Mouse (Mus musculus) forebrain, postnatal 0 days (tissue): ENCODE measurements around the gene Mcpt9. TPM values are rescaled to one million over a fixed set of nuclear protein-coding genes. Genes with fewer than 3 reads are reported as not detected.
"Not testable (repeated sequence)": the region's sequence is repeated elsewhere in the genome, so short reads cannot be mapped to it uniquely, and the experiment has no call there.

ENCODE experiments used
- ATAC-seq: fragments of 200-750 bp; cut with Nextera tagmentation; 2 replicates; pipeline ENCODE4 v1.8.0; 2017; ENCODE audit warnings: mild to moderate bottlenecking, moderate library complexity
- DNase-seq: peaks from one replicate; pipeline ENCODE4 v3.0.0-alpha.2; 2015
- H3K27ac ChIP-seq: fragments of 300-500 bp; sonication (generic); 2 replicates; pipeline ENCODE4 v1.5.1; 2014; ENCODE audit warnings: low read depth, mild to moderate bottlenecking, antibody characterized with exemption, low read length, moderate library complexity, mixed read lengths
- H3K27me3 ChIP-seq: fragments of 300-500 bp; sonication (generic); 2 replicates; pipeline ENCODE4 v1.6.1; 2014; ENCODE audit warnings: mild to moderate bottlenecking, low read length, mixed read lengths; ENCODE audit not compliant: insufficient read depth
- H3K36me3 ChIP-seq: fragments of 300-500 bp; sonication (generic); 2 replicates; pipeline ENCODE4 v1.6.1; 2014; ENCODE audit warnings: mild to moderate bottlenecking, moderate library complexity; ENCODE audit not compliant: insufficient read depth
- H3K4me1 ChIP-seq: fragments of 300-500 bp; sonication (generic); 2 replicates; pipeline ENCODE4 v1.6.1; 2014; ENCODE audit warnings: antibody characterized with exemption; ENCODE audit not compliant: insufficient read depth
- H3K4me2 ChIP-seq: fragments of 300-500 bp; sonication (generic); 2 replicates; pipeline ENCODE4 v1.6.1; 2014; ENCODE audit warnings: low read depth, mild to moderate bottlenecking, moderate library complexity
- H3K4me3 ChIP-seq: fragments of 300-500 bp; sonication (generic); 2 replicates; pipeline ENCODE4 v1.5.1; 2014; ENCODE audit warnings: low read depth, low read length, mixed read lengths
- H3K9ac ChIP-seq: fragments of 300-500 bp; sonication (generic); 2 replicates; pipeline ENCODE4 v1.6.1; 2014; ENCODE audit warnings: mild to moderate bottlenecking
- H3K9me3 ChIP-seq: fragments of 300-500 bp; sonication (generic); 2 replicates; pipeline ENCODE4 v1.6.1; 2016; ENCODE audit warnings: low read length
- CTCF ChIP-seq: sonication (generic); IDR thresholded peaks from 2 replicates; pipeline ENCODE4 v1.5.1; 2016; ENCODE audit warnings: antibody characterized with exemption, control low read depth, low read depth
- WGBS: fragments of 180-500 bp; shearing (Covaris S2); extraction: QIAGEN DNeasy Blood & Tissue Kit; methylation state at CpG from one replicate; pipeline ENCODE4 v1.1.7; 2014; 5-methylcytosine and 5-hydroxymethylcytosine counted together
- polyA plus RNA-seq: library from polyadenylated mRNA; unstranded; fragments of >200 nt; fragmentation: Nextera tagmentation; extraction: Ambion mirVana; gene quantifications from 2 replicates; pipeline ENCODE4 v1.2.1, GENCODE M21; 2015
- total RNA-seq: library from RNA; depleted of rRNA; stranded (reverse); fragments of >200 nt; gene quantifications from 2 replicates; pipeline ENCODE4 v1.2.3, GENCODE M21; 2014; rRNA removed

The Mcpt9 gene
- total and polyA plus RNA-seq, 2 experiments from 2014 or later, result not detected

GRCm38 (mm10) chr14:56013924-56014323, 16.4 kb downstream of the Mcpt9 start:
- H3K9ac ChIP-seq, result no peak overlapping the region
- 93% methylated on average over 2 of the region's 2 CpGs for WGBS
- H3K27ac ChIP-seq, result no peak overlapping the region
- DNase-seq (no peak), ATAC-seq (no peak)
- H3K36me3 ChIP-seq, result no peaks in the 10 kb centered on the region
- H3K4me3 ChIP-seq, result no peak overlapping the region
- H3K4me2 ChIP-seq, result no peak overlapping the region
- H3K9me3 ChIP-seq, result no peaks in the 10 kb centered on the region
- H3K4me1 ChIP-seq, result no peaks in the 10 kb centered on the region
- no peak for TF ChIP-seq CTCF
- H3K27me3 ChIP-seq, result no peaks in the 10 kb centered on the region

- H3K27me3 ChIP-seq, result no peaks in the 10 kb centered on the region
- H3K4me2 ChIP-seq, result no peak overlapping the region
- no peak overlapping the region for H3K4me3 ChIP-seq
- H3K4me1 ChIP-seq, result no peaks in the 10 kb centered on the region
- H3K36me3 ChIP-seq, result no peaks in the 10 kb centered on the region
- no peaks in the 10 kb centered on the region for H3K9me3 ChIP-seq
- 78% methylated on average over 3 of the region's 3 CpGs for WGBS
- ATAC-seq (no peak), DNase-seq (no peak)
- H3K27ac ChIP-seq, result no peak overlapping the region
- H3K9ac ChIP-seq, result no peak overlapping the region
- TF ChIP-seq CTCF, result no peak
Observed at GRCm38 (mm10) chr14:56013147-56013546, 17.1 kb downstream of the Mcpt9 start.

GRCm38 (mm10) chr14:55987464-55987863, 42.8 kb downstream of the Mcpt9 start:
- not testable (repeated sequence) for H3K9ac ChIP-seq, DNase-seq, H3K4me3 ChIP-seq, H3K27me3 ChIP-seq, H3K9me3 ChIP-seq, ATAC-seq, H3K4me2 ChIP-seq, H3K27ac ChIP-seq, H3K4me1 ChIP-seq, H3K36me3 ChIP-seq
- 93% methylated on average over 1 of the region's 3 CpGs for WGBS

Other genes starting within 250 kb of the Mcpt9 start
- 1.6 and 3.6 TPM in 2 replicates for gene Adcy4, start 246.4 kb downstream of the Mcpt9 start, total RNA-seq
- 1.6 and 1.7 TPM in 2 replicates for gene Adcy4, start 246.4 kb downstream of the Mcpt9 start, polyA plus RNA-seq
- gene Ripk3, start 241.6 kb downstream of the Mcpt9 start, total RNA-seq, result 0.46 and 0.90 TPM in 2 replicates
- 0.86 and 2.0 TPM in 2 replicates for gene Ripk3, start 241.6 kb downstream of the Mcpt9 start, polyA plus RNA-seq
- 6.0 and 11.9 TPM in 2 replicates for gene Nfatc4, start 207.4 kb downstream of the Mcpt9 start, total RNA-seq
- 3.2 and 3.9 TPM in 2 replicates for gene Nfatc4, start 207.4 kb downstream of the Mcpt9 start, polyA plus RNA-seq
- 24.2 and 28.5 TPM in 2 replicates for gene Nynrin, start 176.5 kb downstream of the Mcpt9 start, total RNA-seq
- 4.4 and 5.5 TPM in 2 replicates for gene Nynrin, start 176.5 kb downstream of the Mcpt9 start, polyA plus RNA-seq
- gene Cbln3, start 146.1 kb downstream of the Mcpt9 start, total RNA-seq, result 0.29 and 0.46 TPM in 2 replicates
- 0.24 and 0.33 TPM in 2 replicates for gene Cbln3, start 146.1 kb downstream of the Mcpt9 start, polyA plus RNA-seq
- 13.6 and 20.0 TPM in 2 replicates for gene Khnyn, start 145.5 kb downstream of the Mcpt9 start, total RNA-seq
- gene Khnyn, start 145.5 kb downstream of the Mcpt9 start, polyA plus RNA-seq, result 3.2 and 5.3 TPM in 2 replicates
- 96.2 and 103 TPM in 2 replicates for gene Sdr39u1, start 130.2 kb downstream of the Mcpt9 start, total RNA-seq
- gene Sdr39u1, start 130.2 kb downstream of the Mcpt9 start, polyA plus RNA-seq, result 131 and 132 TPM in 2 replicates
- 0.76 and 2.6 TPM in 2 replicates for gene Cma1, start 85.8 kb downstream of the Mcpt9 start, total RNA-seq
- gene Cma1, start 85.8 kb downstream of the Mcpt9 start, polyA plus RNA-seq, result 3.7 and 4.4 TPM in 2 replicates
- gene Cma2, start 79.5 kb downstream of the Mcpt9 start, total RNA-seq, result not detected in 2 replicates
- not detected in 2 replicates for gene Cma2, start 79.5 kb downstream of the Mcpt9 start, polyA plus RNA-seq
- gene Mcpt1, start 12.5 kb downstream of the Mcpt9 start, total RNA-seq, result not detected in 2 replicates
- gene Mcpt1, start 12.5 kb downstream of the Mcpt9 start, polyA plus RNA-seq, result not detected in 2 replicates
- gene Mcpt2, start 11.5 kb upstream of the Mcpt9 start, total RNA-seq, result not detected in 2 replicates
- gene Mcpt2, start 11.5 kb upstream of the Mcpt9 start, polyA plus RNA-seq, result not detected in 2 replicates
- 0.46 TPM in 1 of 2 replicates, not detected in the other for gene Mcpt4, start 31.8 kb upstream of the Mcpt9 start, total RNA-seq
- gene Mcpt4, start 31.8 kb upstream of the Mcpt9 start, polyA plus RNA-seq, result 0.36 TPM in 1 of 2 replicates, not detected in the other
- gene Mcpt8, start 54.8 kb upstream of the Mcpt9 start, total RNA-seq, result not detected in 2 replicates
- gene Mcpt8, start 54.8 kb upstream of the Mcpt9 start, polyA plus RNA-seq, result not detected in 2 replicates
- 0.92 TPM in 1 of 2 replicates, not detected in the other for gene Ctsg, start 72.1 kb upstream of the Mcpt9 start, total RNA-seq
- 0.41 TPM in 1 of 2 replicates, not detected in the other for gene Ctsg, start 72.1 kb upstream of the Mcpt9 start, polyA plus RNA-seq
- not detected in 2 replicates for gene Gzme, start 90.1 kb upstream of the Mcpt9 start, total RNA-seq
- not detected in 2 replicates for gene Gzme, start 90.1 kb upstream of the Mcpt9 start, polyA plus RNA-seq
- gene Gzmd, start 102.1 kb upstream of the Mcpt9 start, total RNA-seq, result not detected in 2 replicates
- gene Gzmd, start 102.1 kb upstream of the Mcpt9 start, polyA plus RNA-seq, result not detected in 2 replicates
- gene Gzmg, start 129.1 kb upstream of the Mcpt9 start, total RNA-seq, result not detected in 2 replicates
- gene Gzmg, start 129.1 kb upstream of the Mcpt9 start, polyA plus RNA-seq, result not detected in 2 replicates
- not detected in 2 replicates for gene Gzmn, start 144.1 kb upstream of the Mcpt9 start, total RNA-seq
- gene Gzmn, start 144.1 kb upstream of the Mcpt9 start, polyA plus RNA-seq, result not detected in 2 replicates
- gene Gzmf, start 180.9 kb upstream of the Mcpt9 start, total RNA-seq, result not detected in 2 replicates
- not detected in 2 replicates for gene Gzmf, start 180.9 kb upstream of the Mcpt9 start, polyA plus RNA-seq
- not detected in 2 replicates for gene Gzmc, start 204.2 kb upstream of the Mcpt9 start, total RNA-seq
- gene Gzmc, start 204.2 kb upstream of the Mcpt9 start, polyA plus RNA-seq, result not detected in 2 replicates
- gene Gzmb, start 231.8 kb upstream of the Mcpt9 start, total RNA-seq, result not detected in 2 replicates
- gene Gzmb, start 231.8 kb upstream of the Mcpt9 start, polyA plus RNA-seq, result not detected in 2 replicates